Mouse (Mus musculus): ENCODE results near the gene Pgpep1l.
A peak's percentile ranks its signal among the peaks of the same experiment; 100 is the strongest.
"Not testable (repeated sequence)": the region's sequence is repeated elsewhere in the genome, so short reads cannot be mapped to it uniquely, and the experiment has no call there.

The Pgpep1l gene

GRCm38 (mm10) chr7:68283133-68283520, 19.1 kb upstream of the Pgpep1l start:
- not testable (repeated sequence) for ATAC-seq (ENCODE audit: low TSS enrichment)

- peak; percentile 57; the same call in 1 of the 2 replicates for ATAC-seq (ENCODE audit: low TSS enrichment)
Measured at GRCm38 (mm10) chr7:68282304-68283132, 18.5 kb upstream of the Pgpep1l start.

DNA sequence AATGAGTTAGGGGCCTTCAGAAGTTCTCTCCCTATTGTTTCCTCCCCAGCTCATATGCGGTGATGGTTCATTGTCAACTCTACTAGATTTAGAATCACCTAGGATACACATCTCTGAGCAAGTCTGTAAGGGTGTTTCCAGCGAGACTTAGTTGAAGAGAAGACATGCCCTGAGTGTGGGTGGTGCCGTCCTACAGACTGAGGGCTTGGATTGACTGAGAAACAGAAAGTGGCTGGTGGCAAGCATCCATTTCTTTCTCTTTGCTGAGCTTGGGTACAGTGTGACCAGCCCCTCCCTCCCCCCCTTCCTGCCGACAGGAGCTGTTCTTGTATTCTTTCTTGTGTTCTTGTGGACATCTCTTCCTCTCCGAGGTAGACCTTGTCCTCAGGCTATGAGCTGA, 17.3 kb upstream of the Pgpep1l start:
- peak; percentile 31; the same call in 1 of the 2 replicates for ATAC-seq (ENCODE audit: low TSS enrichment)

GRCm38 (mm10) chr7:68280352-68280869, 16.4 kb upstream of the Pgpep1l start:
- ATAC-seq (ENCODE audit: low TSS enrichment): peak; percentile 65

DNA sequence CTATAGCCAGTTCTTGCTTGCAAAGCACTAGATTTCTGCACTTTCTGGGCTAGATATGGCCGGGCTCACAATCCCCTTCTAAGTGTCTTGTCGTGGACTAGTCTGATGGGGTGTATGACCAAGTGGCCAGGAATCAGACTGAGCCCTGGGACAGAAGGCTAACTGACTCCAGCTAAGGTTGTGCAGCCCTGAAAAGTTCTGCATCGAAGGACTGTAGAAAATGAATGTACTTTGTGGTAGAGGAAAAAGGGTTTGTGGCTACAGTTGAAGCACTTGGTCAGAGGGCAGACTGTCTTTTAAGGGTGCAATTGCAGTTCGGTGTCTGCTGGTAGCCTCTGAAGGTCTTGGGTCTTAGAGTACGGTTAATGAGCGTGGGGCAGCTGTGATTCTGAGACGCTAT, 15.4 kb upstream of the Pgpep1l start:
- no peak for ATAC-seq (ENCODE audit: low TSS enrichment)

GRCm38 (mm10) chr7:68278908-68279307, 14.9 kb upstream of the Pgpep1l start:
- no peak for ATAC-seq (ENCODE audit: low TSS enrichment)

- no peak for ATAC-seq (ENCODE audit: low TSS enrichment)
Measured at GRCm38 (mm10) chr7:68278385-68278784, 14.4 kb upstream of the Pgpep1l start.

- no peak for ATAC-seq (ENCODE audit: low TSS enrichment)
Measured at GRCm38 (mm10) chr7:68277897-68278270, 13.9 kb upstream of the Pgpep1l start.

DNA sequence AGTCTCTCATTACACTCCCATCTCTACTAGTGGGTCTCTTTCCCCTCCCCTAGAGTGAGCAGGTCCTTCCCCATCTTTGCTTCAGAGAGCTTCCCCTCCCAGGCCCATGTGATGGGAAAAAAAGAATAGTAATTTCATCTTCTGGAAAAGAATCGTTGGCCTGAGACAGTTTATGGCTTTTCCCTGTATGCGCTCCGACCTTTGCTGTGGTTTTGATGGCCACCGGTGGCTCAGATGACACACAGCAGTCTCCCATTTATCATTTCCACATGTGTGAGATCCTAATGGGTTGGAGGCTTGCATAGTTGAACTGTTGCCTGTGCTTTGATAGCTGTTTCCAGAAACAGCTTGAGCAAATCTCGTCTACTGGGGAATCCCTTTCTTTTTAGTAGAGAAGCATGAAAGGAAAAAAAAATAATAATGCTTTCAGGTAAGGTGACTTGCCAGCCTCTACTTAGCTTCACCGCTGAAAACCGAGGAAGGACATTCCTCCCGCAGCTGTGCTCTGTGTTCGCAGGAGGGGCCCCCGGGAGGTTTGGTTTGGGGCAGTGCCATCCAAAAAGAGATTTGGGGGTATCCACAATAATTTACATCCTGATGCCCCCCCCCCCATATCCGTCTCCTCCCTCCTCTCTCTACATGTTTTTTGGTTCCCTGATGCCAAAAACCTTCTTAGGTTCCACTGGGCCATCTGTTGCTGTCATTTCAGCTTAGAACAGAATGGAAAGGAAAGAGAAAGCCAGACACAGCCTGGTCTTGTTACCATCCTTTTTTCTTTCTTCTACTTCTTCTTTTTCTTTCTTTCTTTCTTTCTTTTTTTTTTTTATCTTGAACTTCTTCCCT, 13.2 kb upstream of the Pgpep1l start:
- ATAC-seq (ENCODE audit: low TSS enrichment): no peak

GRCm38 (mm10) chr7:68275838-68276731, 12.1 kb upstream of the Pgpep1l start:
- ATAC-seq (ENCODE audit: low TSS enrichment): no peak

DNA sequence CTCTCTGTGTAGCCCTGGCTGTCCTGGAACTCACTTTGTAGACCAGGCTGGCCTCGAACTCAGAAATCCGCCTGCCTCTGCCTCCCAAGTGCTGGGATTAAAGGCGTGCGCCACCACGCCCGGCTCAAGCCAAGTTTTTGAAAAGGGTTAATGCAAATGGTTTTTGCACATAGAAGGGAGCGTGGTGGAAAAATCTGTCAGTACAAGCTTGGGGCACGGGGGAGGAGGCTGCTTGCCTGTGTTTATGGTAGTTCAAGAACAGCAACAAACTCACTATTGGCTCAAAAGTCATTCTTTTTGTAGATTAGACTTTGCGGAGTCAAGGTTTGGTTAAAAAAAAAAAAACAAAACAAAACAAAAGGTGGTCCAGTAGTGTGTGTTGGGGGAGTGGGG, 11.4 kb upstream of the Pgpep1l start:
- ATAC-seq (ENCODE audit: low TSS enrichment): not testable (repeated sequence)

GRCm38 (mm10) chr7:68274951-68275350, 10.9 kb upstream of the Pgpep1l start:
- ATAC-seq (ENCODE audit: low TSS enrichment): no peak

DNA sequence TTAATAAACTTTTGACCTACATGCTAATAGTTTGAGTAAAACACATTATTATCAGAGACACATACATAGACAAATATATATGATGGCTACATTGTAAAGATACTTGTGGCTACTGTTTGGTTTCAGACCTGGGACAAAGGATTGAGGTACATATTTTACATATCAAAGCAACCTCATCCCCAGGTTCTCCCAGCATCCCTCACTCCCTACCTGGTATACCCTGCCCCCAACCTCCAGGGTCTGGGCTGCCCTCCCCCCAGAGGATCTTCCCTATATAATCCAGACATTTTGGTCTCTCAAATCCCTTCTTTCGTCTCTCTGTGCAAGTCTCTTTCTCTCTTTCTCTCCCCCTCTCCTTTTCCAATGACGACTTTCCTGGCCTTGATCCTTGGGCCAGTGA, 10.2 kb upstream of the Pgpep1l start:
- no peak for ATAC-seq (ENCODE audit: low TSS enrichment)

DNA sequence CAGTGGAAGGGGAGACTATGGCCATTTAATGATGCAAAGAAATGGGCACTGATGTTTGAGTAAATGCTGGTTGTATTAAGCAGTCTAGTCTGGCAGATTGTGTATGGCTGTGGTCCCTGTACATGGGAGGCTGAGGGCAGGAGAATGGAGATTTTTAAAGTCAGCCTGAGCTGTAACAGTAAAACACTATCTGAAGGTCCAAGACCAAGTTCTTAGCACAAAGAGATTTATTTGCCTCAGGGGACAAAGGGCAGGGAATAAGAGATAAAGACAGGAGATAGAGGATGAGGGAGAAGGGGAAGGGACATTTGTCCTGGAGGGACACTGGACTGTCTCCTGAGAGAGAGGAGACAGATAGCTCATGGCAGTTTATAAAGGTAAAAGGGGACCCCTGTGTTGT, 9.5 kb upstream of the Pgpep1l start, which contains the start of gene Fam169b:
Fam169b (plus strand) TSS at position 325 of the 400 bp plus-strand sequence.
- no peak for ATAC-seq (ENCODE audit: low TSS enrichment)

GRCm38 (mm10) chr7:68272607-68273006, 8.6 kb upstream of the Pgpep1l start:
- no peak for ATAC-seq (ENCODE audit: low TSS enrichment)

DNA sequence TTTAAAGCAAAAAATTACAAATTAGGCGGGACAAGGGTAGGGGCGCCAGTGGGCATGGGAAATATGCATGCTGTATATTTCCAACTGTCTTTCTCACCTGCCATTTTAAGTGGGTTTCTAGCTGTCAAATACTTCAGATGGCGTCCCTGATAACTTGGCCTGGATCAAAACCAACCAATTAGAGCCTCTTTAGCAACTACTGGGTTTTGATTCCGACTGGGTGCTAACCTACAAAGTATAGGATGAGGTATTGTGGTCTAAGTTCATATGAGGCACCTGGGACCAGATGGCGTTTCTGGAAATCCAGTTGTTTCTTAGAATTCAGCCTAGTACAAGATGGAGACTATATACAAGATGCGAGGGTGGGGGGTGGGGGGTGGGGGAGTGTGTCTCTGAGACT, 7.8 kb upstream of the Pgpep1l start:
- ATAC-seq (ENCODE audit: low TSS enrichment): no peak

- no peak for ATAC-seq (ENCODE audit: low TSS enrichment)
Measured at GRCm38 (mm10) chr7:68270551-68270950, 6.5 kb upstream of the Pgpep1l start.

DNA sequence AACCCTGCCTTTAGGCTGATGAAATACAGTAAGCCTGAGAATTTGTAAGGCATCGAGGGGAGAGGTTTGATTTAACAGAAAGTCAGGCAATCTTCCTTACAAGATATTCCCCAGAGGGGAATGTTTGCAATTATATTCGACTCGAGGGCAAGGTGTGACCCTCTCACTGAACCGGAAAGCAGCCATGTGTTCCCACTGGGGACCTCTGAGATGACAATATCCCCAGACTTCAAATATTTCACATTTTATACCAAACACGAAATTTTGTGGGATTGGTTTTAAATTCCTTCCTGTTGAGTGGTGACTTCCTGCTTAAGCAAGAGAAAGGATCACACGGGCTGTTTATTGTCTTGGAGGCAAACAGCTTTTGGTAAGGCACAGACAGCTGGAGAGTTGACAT, 2.7 kb upstream of the Pgpep1l start:
- ATAC-seq (ENCODE audit: low TSS enrichment): no peak

DNA sequence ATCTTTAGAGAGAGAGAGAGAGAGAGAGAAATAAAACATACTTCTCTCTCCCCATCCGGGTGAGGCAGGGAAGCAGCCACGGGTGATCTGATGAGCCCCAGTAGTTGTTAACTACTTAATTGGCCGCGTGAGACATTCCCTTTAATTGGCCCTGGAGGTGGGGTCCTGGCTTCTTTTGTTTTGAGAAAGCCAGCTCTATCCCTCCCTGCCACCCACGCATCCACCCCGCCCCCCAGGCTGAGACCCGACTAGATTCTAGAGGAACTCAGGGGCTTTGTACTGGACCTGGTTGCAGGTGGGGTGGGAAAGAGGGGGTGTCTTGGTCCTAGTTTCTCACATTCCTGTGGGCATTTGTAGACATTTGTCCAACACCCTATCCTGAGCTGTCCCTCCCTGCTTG, 1.4 kb upstream of the Pgpep1l start:
- no peak for ATAC-seq (ENCODE audit: low TSS enrichment)

DNA sequence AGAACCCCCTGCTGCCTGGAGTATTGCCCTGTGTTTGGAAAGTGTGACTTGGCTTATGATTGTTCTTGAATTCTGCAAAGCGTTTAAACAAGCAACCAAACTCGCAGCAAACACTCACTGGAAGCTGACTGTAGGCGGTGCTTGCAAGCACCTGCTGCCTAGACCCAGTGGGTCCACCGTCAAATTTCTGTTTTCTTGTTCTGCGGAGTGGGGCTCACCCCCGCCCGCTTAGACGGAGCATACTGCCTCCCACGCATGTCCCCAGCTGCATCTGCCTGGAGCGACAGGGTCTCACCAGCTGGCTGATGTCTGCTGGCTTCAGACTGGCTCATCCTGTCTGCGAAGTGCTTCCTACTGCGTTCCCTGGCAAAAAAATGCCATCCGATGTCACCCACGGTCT, 498 bp upstream of the Pgpep1l start:
- ATAC-seq (ENCODE audit: low TSS enrichment): peak; percentile 89

- ATAC-seq (ENCODE audit: low TSS enrichment): no peak
Measured at GRCm38 (mm10) chr7:68263346-68264027, 546 bp downstream of the Pgpep1l start.
